Mouse (Mus musculus) neural tube, embryonic 13.5 days (tissue): Measurements from ENCODE around the gene Cldn5. TPM values are rescaled to one million over a fixed set of nuclear protein-coding genes. Genes with fewer than 3 reads are reported as not detected.

Experiments
- ATAC-seq: fragments of 200-750 bp; cut with Nextera tagmentation; 2 replicates; pipeline ENCODE4 v1.8.0; 2017; ENCODE audit warnings: low read depth, mild to moderate bottlenecking, moderate TSS enrichment, moderate library complexity
- H3K27ac ChIP-seq: fragments of 300-500 bp; sonication (generic); replicated peaks from 2 replicates; pipeline ENCODE4 v1.5.1; 2015; ENCODE audit warnings: moderate library complexity, mild to moderate bottlenecking, inconsistent platforms
- H3K27me3 ChIP-seq: fragments of 300-500 bp; sonication (generic); 2 replicates; pipeline ENCODE4 v1.6.1; 2015; ENCODE audit warnings: mild to moderate bottlenecking, inconsistent platforms
- H3K36me3 ChIP-seq: fragments of 300-500 bp; sonication (generic); 2 replicates; pipeline ENCODE4 v1.6.1; 2015; ENCODE audit warnings: mild to moderate bottlenecking, inconsistent platforms
- H3K4me1 ChIP-seq: fragments of 300-500 bp; sonication (generic); replicated peaks from 2 replicates; pipeline ENCODE4 v1.6.1; 2015; ENCODE audit warnings: inconsistent platforms
- H3K4me2 ChIP-seq: fragments of 300-500 bp; sonication (generic); 2 replicates; pipeline ENCODE4 v1.6.1; 2015; ENCODE audit warnings: inconsistent platforms, mild to moderate bottlenecking, moderate library complexity
- H3K4me3 ChIP-seq: fragments of 300-500 bp; sonication (generic); 2 replicates; pipeline ENCODE4 v1.5.1; 2015; ENCODE audit warnings: mild to moderate bottlenecking, inconsistent platforms
- H3K9ac ChIP-seq: fragments of 300-500 bp; sonication (generic); 2 replicates; pipeline ENCODE4 v1.6.1; 2015; ENCODE audit warnings: moderate library complexity, mild to moderate bottlenecking, inconsistent platforms
- H3K9me3 ChIP-seq: fragments of 300-500 bp; sonication (generic); 2 replicates; pipeline ENCODE4 v1.6.1; 2016; ENCODE audit warnings: inconsistent platforms
- WGBS: fragments of 180-500 bp; shearing (Covaris S2); methylation state at CpG from one replicate; pipeline ENCODE4 v1.1.7; 2015; 5-methylcytosine and 5-hydroxymethylcytosine counted together
- polyA plus RNA-seq: library from polyadenylated mRNA; unstranded; fragments of >200 nt; fragmentation: Nextera tagmentation; extraction: Ambion mirVana; gene quantifications from 2 replicates; pipeline ENCODE4 v1.2.1, GENCODE M21; 2015

Cldn5 gene
- polyA plus RNA-seq: 91.1 and 97.1 TPM in 2 replicates

DNA sequence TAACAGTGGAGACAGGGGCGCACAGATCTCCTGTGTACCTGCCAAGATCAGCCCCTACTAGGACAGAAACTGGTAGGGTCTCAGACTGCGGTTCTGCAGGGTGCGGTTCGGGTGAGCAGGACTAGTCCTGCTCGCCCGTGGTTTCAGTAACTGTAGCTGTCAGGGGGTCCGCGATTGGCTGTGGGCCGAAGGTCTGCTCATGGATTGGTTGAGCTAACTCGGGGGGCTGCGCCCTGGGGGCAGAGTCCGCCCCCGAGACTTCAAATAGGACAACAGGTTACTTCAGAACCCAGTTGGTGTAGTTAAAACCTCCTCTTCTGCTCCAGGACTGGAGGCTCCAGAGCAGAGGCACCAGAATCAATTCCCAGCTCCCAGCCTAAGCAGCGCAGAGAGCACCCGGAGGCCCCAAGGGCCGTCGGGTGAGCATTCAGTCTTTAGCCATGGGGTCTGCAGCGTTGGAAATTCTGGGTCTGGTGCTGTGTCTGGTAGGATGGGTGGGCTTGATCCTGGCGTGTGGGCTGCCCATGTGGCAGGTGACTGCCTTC is at the start of gene Cldn5:
Cldn5 (plus strand) TSS at position 292 of the 545 bp plus-strand sequence.
- peak within 1 kb of the TSS; percentile 65 for H3K4me2 ChIP-seq
- peak; percentile 38 for ATAC-seq

DNA sequence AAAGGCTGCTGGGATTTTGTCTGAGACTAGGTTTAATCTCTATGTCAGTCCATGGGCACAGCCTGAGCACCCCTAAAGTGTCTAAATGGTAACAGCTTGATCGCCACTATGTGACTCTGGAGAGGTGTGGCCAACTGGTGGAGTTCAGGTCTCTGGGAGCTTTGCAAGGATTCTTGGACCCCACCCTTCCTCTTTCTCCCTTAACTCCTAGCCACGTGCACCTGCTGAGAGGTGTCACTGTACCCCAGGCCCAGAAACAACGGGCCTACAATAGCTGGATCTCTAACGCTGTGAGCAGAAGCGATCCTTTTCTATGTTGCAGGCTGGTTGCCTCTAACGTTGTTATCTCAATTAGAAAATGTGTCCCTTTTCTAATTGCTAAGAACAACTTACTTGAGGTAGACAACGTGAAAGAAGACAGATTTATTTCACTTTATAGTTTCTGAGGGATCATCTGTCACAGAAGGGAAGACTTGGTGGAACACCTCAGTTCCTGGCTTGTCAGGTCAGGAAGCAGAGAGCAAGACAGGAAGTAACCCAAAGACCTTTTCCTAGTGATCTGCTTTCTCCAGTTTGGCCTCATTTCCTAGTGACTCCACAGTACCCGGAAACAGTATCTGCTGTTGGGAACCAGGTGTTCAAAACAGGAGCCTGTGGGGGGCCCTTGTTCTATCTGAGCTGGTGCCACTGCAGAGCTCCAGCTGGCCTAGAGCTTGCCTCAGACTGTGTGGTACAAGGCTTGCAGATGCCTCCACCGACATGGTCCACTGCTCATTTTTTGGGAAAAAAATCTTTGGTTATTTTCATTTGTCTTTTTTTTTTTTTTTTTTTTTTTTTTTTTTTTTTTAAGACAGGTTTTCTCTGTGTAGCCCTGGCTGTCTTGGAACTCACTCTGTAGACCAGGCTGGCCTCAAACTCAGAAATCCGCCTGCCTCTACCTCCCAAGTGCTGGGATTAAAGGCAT is 48.8 kb upstream of the Cldn5 start:
- 78% methylated on average over 10 of the region's 10 CpGs for WGBS
- H3K4me2 ChIP-seq: no peak overlapping the region
- H3K4me1 ChIP-seq: no peaks in the 10 kb centered on the region
- no peak overlapping the region for H3K4me3 ChIP-seq
- H3K27me3 ChIP-seq: no peaks in the 10 kb centered on the region
- no peak overlapping the region for H3K9ac ChIP-seq
- ATAC-seq: no peak
- H3K27ac ChIP-seq: no peak overlapping the region
- H3K9me3 ChIP-seq: no peaks in the 10 kb centered on the region
- no peaks in the 10 kb centered on the region for H3K36me3 ChIP-seq

More for the DNA sequence above, at the start of gene Cldn5:
- WGBS: 3% methylated on average over 19 of the region's 19 CpGs
- Histone ChIP-seq H3K27ac (peak within 1 kb of the TSS; percentile 25), H3K9me3 (no peaks in the 10 kb centered on the region), H3K4me1 (peaks cover 25% of the 10 kb centered on the region), H3K36me3 (no peaks in the 10 kb centered on the region), H3K9ac (peak within 1 kb of the TSS; percentile 66), H3K27me3 (peaks cover 51% of the 10 kb centered on the region), H3K4me3 (peak within 1 kb of the TSS; percentile 45)

DNA sequence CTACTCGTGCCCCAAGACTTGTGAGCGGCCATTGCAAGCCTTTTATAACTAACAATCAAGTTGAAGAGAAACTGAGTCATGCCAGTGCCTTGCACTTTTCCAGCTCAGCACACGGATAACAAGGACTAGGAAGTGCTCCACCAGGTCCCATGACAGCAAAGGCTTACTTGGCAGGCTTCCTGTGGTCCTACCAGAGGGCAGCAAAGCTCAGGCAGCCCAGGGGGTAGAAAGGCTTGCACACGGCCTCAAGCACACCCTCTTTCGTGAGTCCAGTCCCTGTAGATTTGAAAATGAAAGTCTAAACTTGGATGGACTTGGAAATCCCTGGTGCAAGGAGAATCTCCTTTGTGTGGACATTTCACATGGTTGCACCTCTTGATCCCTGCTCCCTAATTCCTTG is 47.5 kb upstream of the Cldn5 start:
- H3K9ac ChIP-seq: no peak overlapping the region
- H3K4me3 ChIP-seq: no peak overlapping the region
- H3K9me3 ChIP-seq: no peaks in the 10 kb centered on the region
- no peak for ATAC-seq
- no peaks in the 10 kb centered on the region for H3K36me3 ChIP-seq
- no peak overlapping the region for H3K4me2 ChIP-seq
- no peaks in the 10 kb centered on the region for H3K4me1 ChIP-seq
- H3K27me3 ChIP-seq: no peaks in the 10 kb centered on the region
- H3K27ac ChIP-seq: no peak overlapping the region
- 76% methylated on average over 5 of the region's 5 CpGs for WGBS

DNA sequence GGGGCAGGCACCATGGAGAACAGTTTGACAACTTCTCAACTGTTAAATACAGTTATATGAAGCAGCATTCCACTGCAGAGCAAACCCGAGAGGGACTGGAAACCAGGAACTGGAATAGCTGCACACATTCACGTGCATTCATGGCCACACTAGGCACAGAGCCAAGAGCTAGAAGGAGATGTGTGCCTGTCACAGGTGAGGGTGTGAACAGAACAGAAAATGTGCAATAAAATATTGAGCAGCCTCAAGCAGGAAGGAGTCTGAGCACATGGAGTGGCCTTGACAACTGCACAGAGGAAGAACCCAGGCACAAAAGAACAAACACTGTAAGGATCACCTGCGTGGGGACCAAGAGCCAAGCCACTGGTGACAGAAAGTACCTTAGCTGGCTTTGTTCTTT is 46.0 kb upstream of the Cldn5 start:
- H3K27me3 ChIP-seq: no peaks in the 10 kb centered on the region
- no peak overlapping the region for H3K27ac ChIP-seq
- H3K4me1 ChIP-seq: no peaks in the 10 kb centered on the region
- no peaks in the 10 kb centered on the region for H3K9me3 ChIP-seq
- no peaks in the 10 kb centered on the region for H3K36me3 ChIP-seq
- no peak overlapping the region for H3K9ac ChIP-seq
- 76% methylated on average over 3 of the region's 3 CpGs for WGBS
- H3K4me3 ChIP-seq: no peak overlapping the region
- ATAC-seq: no peak
- H3K4me2 ChIP-seq: no peak overlapping the region

DNA sequence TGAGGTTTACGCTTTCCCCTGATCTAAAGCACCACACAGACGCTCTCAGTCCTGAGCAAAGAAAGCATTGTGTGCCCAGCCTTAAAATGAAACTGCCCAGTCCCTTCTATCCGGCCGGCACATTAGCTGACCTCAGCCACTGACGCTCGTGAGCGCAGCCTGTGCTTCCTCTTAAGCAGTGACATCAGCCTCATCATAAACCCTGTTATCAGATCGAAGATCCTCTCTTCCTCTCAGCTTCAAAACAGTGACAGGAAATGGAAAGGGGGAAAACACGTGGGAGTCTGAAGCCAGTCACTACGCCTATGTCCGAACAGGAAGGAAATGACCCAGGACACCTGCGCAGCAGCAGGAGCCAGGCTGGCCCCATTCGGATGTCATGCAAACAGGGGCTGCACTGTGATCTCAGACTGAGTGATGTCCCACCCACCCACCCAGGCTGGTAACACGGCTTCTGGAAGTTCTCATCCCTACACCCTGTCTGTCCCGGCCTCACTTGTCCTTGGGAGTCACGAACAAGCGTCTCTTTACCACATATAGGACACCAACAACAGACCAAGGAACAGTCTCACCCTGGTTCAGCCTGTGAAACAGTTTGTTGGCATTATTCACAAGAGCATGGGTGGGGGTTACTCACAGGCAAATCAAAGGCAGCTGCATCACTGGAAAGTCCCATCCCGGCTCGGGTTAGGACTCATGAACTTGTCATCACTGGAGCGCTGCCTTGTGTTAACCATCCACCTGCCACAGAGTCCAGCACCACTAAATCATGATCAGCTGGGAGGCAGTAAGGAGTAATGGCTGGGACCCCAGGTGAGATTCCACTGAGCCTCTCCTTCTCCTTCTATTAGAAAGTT is 43.3 kb upstream of the Cldn5 start:
- ATAC-seq: no peak

DNA sequence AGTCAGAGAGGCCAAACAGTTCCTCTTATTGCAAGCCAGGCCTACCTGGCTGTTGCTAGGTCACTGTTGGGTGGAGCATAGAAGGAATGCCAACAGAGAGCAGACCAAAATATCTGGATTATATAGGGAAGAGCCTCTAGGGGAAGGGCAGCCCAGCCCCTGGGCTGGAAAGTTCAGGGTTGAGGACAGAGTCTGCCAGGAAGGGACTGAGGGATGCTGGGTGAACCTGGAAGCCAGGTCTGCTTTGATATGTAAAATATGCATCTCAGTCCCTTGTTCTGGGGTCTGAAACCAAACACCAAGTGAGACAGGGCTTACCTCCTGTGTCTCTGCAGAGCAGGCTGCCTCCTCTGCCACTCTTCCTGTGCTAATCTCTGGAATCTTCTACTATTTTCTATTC is 38.3 kb upstream of the Cldn5 start:
- Histone ChIP-seq H3K4me1 (no peaks in the 10 kb centered on the region), H3K27ac (no peak overlapping the region), H3K9ac (no peak overlapping the region), H3K36me3 (no peaks in the 10 kb centered on the region), H3K9me3 (no peaks in the 10 kb centered on the region), H3K4me3 (no peak overlapping the region), H3K4me2 (no peak overlapping the region), H3K27me3 (no peaks in the 10 kb centered on the region)
- no peak for ATAC-seq

More for the DNA sequence above, 43.3 kb upstream of the Cldn5 start:
- no peak overlapping the region for H3K27ac ChIP-seq
- no peaks in the 10 kb centered on the region for H3K4me1 ChIP-seq
- no peaks in the 10 kb centered on the region for H3K36me3 ChIP-seq
- H3K4me3 ChIP-seq: no peak overlapping the region
- no peak overlapping the region for H3K9ac ChIP-seq
- WGBS: 61% methylated on average over 20 of the region's 20 CpGs
- H3K9me3 ChIP-seq: no peaks in the 10 kb centered on the region
- H3K4me2 ChIP-seq: no peak overlapping the region
- no peaks in the 10 kb centered on the region for H3K27me3 ChIP-seq

DNA sequence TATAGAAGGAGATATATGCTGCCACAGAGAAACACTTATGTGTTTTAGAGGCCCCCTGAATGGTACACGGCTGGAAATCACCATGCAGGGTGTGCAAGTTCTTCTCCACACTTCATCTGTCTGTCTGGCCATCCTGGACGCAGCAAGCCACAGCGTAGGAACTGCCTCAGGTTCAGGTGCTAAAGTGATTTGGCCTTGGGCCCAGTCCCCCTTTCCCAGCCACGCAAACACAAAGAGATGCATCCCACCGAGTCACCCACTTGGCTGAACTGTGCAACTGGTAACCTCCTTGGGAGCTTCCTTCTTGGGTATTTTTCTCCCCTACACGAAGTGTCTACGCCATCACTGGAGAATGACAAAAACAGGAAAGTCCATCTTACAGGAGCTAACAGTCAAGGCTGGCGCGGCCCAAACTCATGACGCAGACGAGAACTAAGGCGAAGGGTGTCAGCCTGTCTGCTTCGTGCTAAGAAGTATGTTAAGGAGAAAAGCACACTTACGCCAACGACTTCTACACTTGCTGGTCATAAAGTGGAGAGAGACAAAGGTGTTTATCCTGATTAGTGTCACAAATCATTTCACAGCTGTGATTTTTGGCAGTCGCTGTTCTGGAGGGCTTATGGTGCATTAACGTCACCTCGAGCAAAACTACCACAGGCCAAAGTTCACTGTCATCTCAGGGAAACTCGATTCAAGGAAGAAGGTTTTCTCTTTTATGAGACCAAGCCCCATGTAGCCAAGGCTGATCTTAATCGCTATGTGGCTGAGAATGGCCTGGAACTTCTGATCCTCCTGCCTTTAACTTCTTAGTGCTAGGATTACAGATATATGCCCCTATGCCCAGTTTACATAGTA is 30.2 kb upstream of the Cldn5 start:
- no peak for ATAC-seq
- no peaks in the 10 kb centered on the region for H3K27me3 ChIP-seq
- H3K9ac ChIP-seq: no peak overlapping the region
- no peaks in the 10 kb centered on the region for H3K36me3 ChIP-seq
- WGBS: 86% methylated on average over 20 of the region's 20 CpGs
- no peak overlapping the region for H3K4me2 ChIP-seq
- no peak overlapping the region for H3K4me3 ChIP-seq
- no peaks in the 10 kb centered on the region for H3K9me3 ChIP-seq
- H3K27ac ChIP-seq: no peak overlapping the region
- no peaks in the 10 kb centered on the region for H3K4me1 ChIP-seq

DNA sequence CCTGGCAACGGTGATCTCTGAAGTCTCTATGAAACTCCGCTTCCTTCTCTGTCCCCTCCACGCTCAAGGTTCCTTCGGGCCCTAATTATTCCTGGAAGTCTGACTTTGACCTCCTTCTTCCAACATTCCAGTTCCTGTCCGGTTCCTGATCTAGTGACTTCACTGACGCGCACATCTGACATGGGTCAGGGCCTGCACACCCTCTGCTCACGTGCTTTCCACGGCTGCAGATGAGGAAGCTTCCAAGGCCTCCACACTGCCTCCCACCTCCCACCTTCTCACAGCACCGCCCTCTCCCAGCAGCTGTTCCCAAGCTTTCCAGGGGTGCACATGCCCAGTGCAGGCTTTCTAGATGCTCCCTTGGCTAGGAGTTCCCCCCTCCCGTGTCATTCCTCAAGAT is 25.5 kb upstream of the Cldn5 start:
- Histone ChIP-seq H3K9ac (no peak overlapping the region), H3K27ac (no peak overlapping the region), H3K4me2 (no peak overlapping the region), H3K9me3 (no peaks in the 10 kb centered on the region), H3K27me3 (no peaks in the 10 kb centered on the region), H3K36me3 (no peaks in the 10 kb centered on the region), H3K4me3 (no peak overlapping the region), H3K4me1 (no peaks in the 10 kb centered on the region)
- no peak for ATAC-seq
- 80% methylated on average over 11 of the region's 11 CpGs for WGBS

DNA sequence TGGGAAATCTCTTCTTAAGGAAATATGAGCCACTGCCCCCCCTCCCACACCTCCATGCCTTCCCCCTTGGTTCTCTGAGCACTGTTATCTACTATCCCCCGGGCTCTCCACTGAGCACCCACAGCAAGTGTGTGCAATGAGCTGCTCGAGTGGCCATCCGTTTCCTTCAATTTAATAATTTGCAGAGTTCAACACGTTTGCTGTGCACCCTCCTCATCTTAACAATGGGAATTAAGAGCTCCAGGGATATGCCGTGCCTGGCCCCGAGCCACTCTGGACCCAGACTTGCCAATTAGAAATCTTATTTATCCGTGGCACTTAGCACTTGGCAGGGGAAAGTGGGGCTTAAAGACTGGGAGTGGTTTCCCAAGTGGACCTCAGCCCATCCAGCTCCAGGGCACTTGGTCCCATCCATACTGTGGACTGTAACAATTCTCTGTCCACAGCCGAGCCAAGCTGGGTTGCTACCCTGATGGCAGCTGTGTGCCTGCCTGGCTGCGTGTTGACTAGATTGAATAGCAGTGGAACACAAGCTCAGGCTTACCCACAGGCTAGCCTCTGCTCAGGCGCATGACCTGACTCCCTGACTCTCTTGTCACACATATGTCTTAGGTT is 24.7 kb upstream of the Cldn5 start:
- no peak for ATAC-seq
- Histone ChIP-seq H3K27me3 (no peaks in the 10 kb centered on the region), H3K9me3 (no peaks in the 10 kb centered on the region), H3K4me2 (no peak overlapping the region), H3K4me1 (no peaks in the 10 kb centered on the region), H3K27ac (no peak overlapping the region), H3K9ac (no peak overlapping the region), H3K36me3 (no peaks in the 10 kb centered on the region), H3K4me3 (no peak overlapping the region)
- 90% methylated on average over 10 of the region's 10 CpGs for WGBS

DNA sequence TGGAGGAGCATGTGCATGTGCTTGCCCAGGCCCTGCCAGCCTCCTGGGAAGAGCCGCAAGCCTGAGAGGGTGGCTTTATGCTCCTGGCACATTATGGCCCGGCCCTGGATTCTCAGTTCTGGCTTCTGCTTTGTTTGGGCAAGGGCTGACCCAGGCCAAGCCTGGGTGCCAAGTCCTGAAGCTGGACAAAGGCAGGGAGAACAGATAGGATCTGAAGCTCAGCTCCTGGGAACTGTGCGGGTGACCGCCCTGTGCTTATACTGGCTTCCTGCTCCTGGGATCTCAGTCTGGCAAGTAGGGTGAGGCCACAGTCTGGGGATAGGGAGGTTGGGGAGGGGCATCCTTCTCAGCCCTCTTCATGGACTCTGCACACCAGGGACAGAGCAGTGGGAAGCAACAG is 14.9 kb upstream of the Cldn5 start:
- Histone ChIP-seq H3K9ac (no peak overlapping the region), H3K9me3 (no peaks in the 10 kb centered on the region), H3K27me3 (no peaks in the 10 kb centered on the region), H3K27ac (no peak overlapping the region), H3K4me1 (no peaks in the 10 kb centered on the region), H3K4me2 (no peak overlapping the region), H3K36me3 (no peaks in the 10 kb centered on the region), H3K4me3 (no peak overlapping the region)
- no peak for ATAC-seq
- WGBS: 96% methylated on average over 4 of the region's 4 CpGs

DNA sequence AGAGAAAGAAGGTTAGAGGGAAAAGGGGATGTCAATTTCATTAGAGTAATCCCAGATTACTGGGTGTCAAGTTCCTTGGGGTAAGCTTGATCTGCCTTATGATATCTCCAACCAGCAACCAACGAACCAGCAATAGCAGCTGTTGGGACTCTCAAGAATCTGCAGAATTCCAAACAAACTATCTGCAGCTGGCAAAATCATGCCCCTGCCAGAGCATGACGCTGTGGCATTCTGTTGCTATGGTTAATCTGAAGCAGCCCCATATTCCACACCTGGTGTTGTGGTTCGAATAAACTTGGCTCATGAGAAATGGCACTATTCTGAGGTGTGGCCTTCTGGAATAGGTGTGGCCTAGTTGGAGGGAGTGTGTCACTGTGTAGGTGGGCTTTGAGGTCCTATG is 13.7 kb upstream of the Cldn5 start:
- no peaks in the 10 kb centered on the region for H3K9me3 ChIP-seq
- no peak overlapping the region for H3K27ac ChIP-seq
- ATAC-seq: no peak
- no peak overlapping the region for H3K4me3 ChIP-seq
- no peak overlapping the region for H3K4me2 ChIP-seq
- H3K36me3 ChIP-seq: no peaks in the 10 kb centered on the region
- no peak overlapping the region for H3K9ac ChIP-seq
- WGBS: 87% methylated on average over 3 of the region's 3 CpGs
- H3K27me3 ChIP-seq: no peaks in the 10 kb centered on the region
- no peaks in the 10 kb centered on the region for H3K4me1 ChIP-seq
